Mouse (Mus musculus): ENCODE measurements around the gene Ccr10. TPM values are rescaled to one million over a fixed set of nuclear protein-coding genes. Genes with fewer than 3 reads are reported as not detected.

Ccr10 gene
- polyA plus RNA-seq, 1 experiment: 0.18 TPM

GRCm38 (mm10) chr11:101216936-101217335, 41.7 kb upstream of the Ccr10 start:
- Histone ChIP-seq H3ac (ENCODE audit: control insufficient read depth, insufficient read length, low read depth) (no peak overlapping the region), H3K79me3 (ENCODE audit: low read depth) (no peaks in the 10 kb centered on the region), H3K79me2 (ENCODE audit: control insufficient read depth, insufficient read depth) (no peaks in the 10 kb centered on the region), H3K27me3 (ENCODE audit: control insufficient read depth, insufficient read depth, insufficient read length) (no peaks in the 10 kb centered on the region), H3K36me3 (ENCODE audit: control insufficient read depth, insufficient read depth) (peaks cover 20% of the 10 kb centered on the region), H3K4me3 (ENCODE audit: insufficient read depth, poor library complexity, severe bottlenecking) (no peak overlapping the region)
- TF ChIP-seq MYOD1 (IDR thresholded peaks at IDR 0.05; ENCODE audit: control insufficient read depth, insufficient read length, low read depth) (no peak), CTCF (IDR thresholded peaks at IDR 0.05; ENCODE audit: control insufficient read depth, insufficient read depth, insufficient read length) (no peak), FOSL1 (IDR thresholded peaks at IDR 0.05; ENCODE audit: insufficient read depth, low read length, poor library complexity, severe bottlenecking) (no peak), MYOG (IDR thresholded peaks at IDR 0.05; ENCODE audit: control insufficient read depth, extremely low read depth, insufficient read length) (no peak)

GRCm38 (mm10) chr11:101211970-101212369, 36.7 kb upstream of the Ccr10 start:
- no peak overlapping the region for H3K4me3 ChIP-seq (ENCODE audit: insufficient read depth, poor library complexity, severe bottlenecking)
- H3K27me3 ChIP-seq (ENCODE audit: control insufficient read depth, insufficient read depth, insufficient read length): no peaks in the 10 kb centered on the region
- H3K36me3 ChIP-seq (ENCODE audit: control insufficient read depth, insufficient read depth): peaks cover 31% of the 10 kb centered on the region
- TF ChIP-seq USF1 (IDR thresholded peaks at IDR 0.05; ENCODE audit: low read depth) (no peak), FOSL1 (IDR thresholded peaks at IDR 0.05; ENCODE audit: insufficient read depth, low read length, poor library complexity, severe bottlenecking) (no peak), CTCF (IDR thresholded peaks at IDR 0.05; ENCODE audit: control insufficient read depth, insufficient read depth, insufficient read length) (no peak), MYOD1 (IDR thresholded peaks at IDR 0.05; ENCODE audit: control insufficient read depth, insufficient read length, low read depth) (no peak), MAX (IDR thresholded peaks at IDR 0.05) (no peak), CEBPB (IDR thresholded peaks at IDR 0.05; ENCODE audit: low read depth) (no peak), MYOG (IDR thresholded peaks at IDR 0.05; ENCODE audit: control insufficient read depth, extremely low read depth, insufficient read length) (no peak)
- H3K79me3 ChIP-seq (ENCODE audit: low read depth): no peaks in the 10 kb centered on the region
- H3K79me2 ChIP-seq (ENCODE audit: control insufficient read depth, insufficient read depth): no peaks in the 10 kb centered on the region
- H3ac ChIP-seq (ENCODE audit: control insufficient read depth, insufficient read length, low read depth): no peak overlapping the region

- no peak overlapping the region for H3ac ChIP-seq (ENCODE audit: control insufficient read depth, insufficient read length, low read depth)
- no peaks in the 10 kb centered on the region for H3K79me3 ChIP-seq (ENCODE audit: low read depth)
- H3K27me3 ChIP-seq (ENCODE audit: control insufficient read depth, insufficient read depth, insufficient read length): no peaks in the 10 kb centered on the region
- no peak for TF ChIP-seq MYOD1 (IDR thresholded peaks at IDR 0.05; ENCODE audit: control insufficient read depth, insufficient read length, low read depth)
- peak; percentile 45 for TF ChIP-seq CTCF (IDR thresholded peaks at IDR 0.05; ENCODE audit: control insufficient read depth, insufficient read depth, insufficient read length)
- TF ChIP-seq MAX (IDR thresholded peaks at IDR 0.05): no peak
- no peak for TF ChIP-seq USF1 (IDR thresholded peaks at IDR 0.05; ENCODE audit: low read depth)
- peaks cover 10% of the 10 kb centered on the region for H3K36me3 ChIP-seq (ENCODE audit: control insufficient read depth, insufficient read depth)
- H3K79me2 ChIP-seq (ENCODE audit: control insufficient read depth, insufficient read depth): no peaks in the 10 kb centered on the region
- no peak overlapping the region for H3K4me3 ChIP-seq (ENCODE audit: insufficient read depth, poor library complexity, severe bottlenecking)
Measured at GRCm38 (mm10) chr11:101200986-101201385, 25.7 kb upstream of the Ccr10 start.

- H3K79me2 ChIP-seq (ENCODE audit: control insufficient read depth, insufficient read depth): no peaks in the 10 kb centered on the region
- TF ChIP-seq MAX (IDR thresholded peaks at IDR 0.05) (no peak), MYOD1 (IDR thresholded peaks at IDR 0.05; ENCODE audit: control insufficient read depth, insufficient read length, low read depth) (no peak), CTCF (IDR thresholded peaks at IDR 0.05; ENCODE audit: control insufficient read depth, insufficient read depth, insufficient read length) (no peak), FOSL1 (IDR thresholded peaks at IDR 0.05; ENCODE audit: insufficient read depth, low read length, poor library complexity, severe bottlenecking) (no peak), CEBPB (IDR thresholded peaks at IDR 0.05; ENCODE audit: low read depth) (no peak), MYOG (IDR thresholded peaks at IDR 0.05; ENCODE audit: control insufficient read depth, extremely low read depth, insufficient read length) (no peak), USF1 (IDR thresholded peaks at IDR 0.05; ENCODE audit: low read depth) (no peak)
- no peak overlapping the region for H3ac ChIP-seq (ENCODE audit: control insufficient read depth, insufficient read length, low read depth)
- peaks cover 4% of the 10 kb centered on the region for H3K36me3 ChIP-seq (ENCODE audit: control insufficient read depth, insufficient read depth)
- H3K27me3 ChIP-seq (ENCODE audit: control insufficient read depth, insufficient read depth, insufficient read length): no peaks in the 10 kb centered on the region
- H3K79me3 ChIP-seq (ENCODE audit: low read depth): no peaks in the 10 kb centered on the region
- no peak overlapping the region for H3K4me3 ChIP-seq (ENCODE audit: insufficient read depth, poor library complexity, severe bottlenecking)
Measured at GRCm38 (mm10) chr11:101199555-101199954, 24.3 kb upstream of the Ccr10 start.

GRCm38 (mm10) chr11:101196175-101196574, 20.9 kb upstream of the Ccr10 start:
- TF ChIP-seq CEBPB (IDR thresholded peaks at IDR 0.05; ENCODE audit: low read depth) (no peak), CTCF (IDR thresholded peaks at IDR 0.05; ENCODE audit: control insufficient read depth, insufficient read depth, insufficient read length) (no peak), MAX (IDR thresholded peaks at IDR 0.05) (no peak), FOSL1 (IDR thresholded peaks at IDR 0.05; ENCODE audit: insufficient read depth, low read length, poor library complexity, severe bottlenecking) (no peak)
- Histone ChIP-seq H3K36me3 (ENCODE audit: control insufficient read depth, insufficient read depth) (peaks cover 4% of the 10 kb centered on the region), H3K4me3 (ENCODE audit: insufficient read depth, poor library complexity, severe bottlenecking) (no peak overlapping the region), H3K79me2 (ENCODE audit: control insufficient read depth, insufficient read depth) (no peaks in the 10 kb centered on the region), H3K27me3 (ENCODE audit: control insufficient read depth, insufficient read depth, insufficient read length) (no peaks in the 10 kb centered on the region), H3K79me3 (ENCODE audit: low read depth) (no peaks in the 10 kb centered on the region), H3ac (ENCODE audit: control insufficient read depth, insufficient read length, low read depth) (no peak overlapping the region)

GRCm38 (mm10) chr11:101195571-101195970, 20.3 kb upstream of the Ccr10 start:
- TF ChIP-seq CTCF (IDR thresholded peaks at IDR 0.05; ENCODE audit: control insufficient read depth, insufficient read depth, insufficient read length) (no peak), FOSL1 (IDR thresholded peaks at IDR 0.05; ENCODE audit: insufficient read depth, low read length, poor library complexity, severe bottlenecking) (no peak), USF1 (IDR thresholded peaks at IDR 0.05; ENCODE audit: low read depth) (no peak), MYOD1 (IDR thresholded peaks at IDR 0.05; ENCODE audit: control insufficient read depth, insufficient read length, low read depth) (no peak), MAX (IDR thresholded peaks at IDR 0.05) (no peak), CEBPB (IDR thresholded peaks at IDR 0.05; ENCODE audit: low read depth) (no peak), MYOG (IDR thresholded peaks at IDR 0.05; ENCODE audit: control insufficient read depth, extremely low read depth, insufficient read length) (no peak)
- peaks cover 4% of the 10 kb centered on the region for H3K36me3 ChIP-seq (ENCODE audit: control insufficient read depth, insufficient read depth)
- H3K79me2 ChIP-seq (ENCODE audit: control insufficient read depth, insufficient read depth): no peaks in the 10 kb centered on the region
- H3K4me3 ChIP-seq (ENCODE audit: insufficient read depth, poor library complexity, severe bottlenecking): no peak overlapping the region
- H3ac ChIP-seq (ENCODE audit: control insufficient read depth, insufficient read length, low read depth): no peak overlapping the region
- H3K27me3 ChIP-seq (ENCODE audit: control insufficient read depth, insufficient read depth, insufficient read length): no peaks in the 10 kb centered on the region
- no peaks in the 10 kb centered on the region for H3K79me3 ChIP-seq (ENCODE audit: low read depth)
